Mouse (Mus musculus) gonadal fat pad, adult 2 months (tissue): ENCODE results near the gene Mvb12a. TPM values are rescaled to one million over a fixed set of nuclear protein-coding genes. Genes with fewer than 3 reads are reported as not detected.
"Not testable (repeated sequence)": the region's sequence is repeated elsewhere in the genome, so short reads cannot be mapped to it uniquely, and the experiment has no call there.

Experiments
- DNase-seq: peaks from one replicate; pipeline ENCODE4 v3.0.0-alpha.2; 2012; ENCODE audit warnings: low read depth
- polyA plus RNA-seq: library from polyadenylated mRNA; depleted of rRNA; stranded (reverse); fragments of >200 nt; gene quantifications from 2 replicates; pipeline ENCODE4 v1.2.3, GENCODE M21; 2012; rRNA removed

Gene Mvb12a
- polyA plus RNA-seq, result 144 and 146 TPM in 2 replicates

DNA sequence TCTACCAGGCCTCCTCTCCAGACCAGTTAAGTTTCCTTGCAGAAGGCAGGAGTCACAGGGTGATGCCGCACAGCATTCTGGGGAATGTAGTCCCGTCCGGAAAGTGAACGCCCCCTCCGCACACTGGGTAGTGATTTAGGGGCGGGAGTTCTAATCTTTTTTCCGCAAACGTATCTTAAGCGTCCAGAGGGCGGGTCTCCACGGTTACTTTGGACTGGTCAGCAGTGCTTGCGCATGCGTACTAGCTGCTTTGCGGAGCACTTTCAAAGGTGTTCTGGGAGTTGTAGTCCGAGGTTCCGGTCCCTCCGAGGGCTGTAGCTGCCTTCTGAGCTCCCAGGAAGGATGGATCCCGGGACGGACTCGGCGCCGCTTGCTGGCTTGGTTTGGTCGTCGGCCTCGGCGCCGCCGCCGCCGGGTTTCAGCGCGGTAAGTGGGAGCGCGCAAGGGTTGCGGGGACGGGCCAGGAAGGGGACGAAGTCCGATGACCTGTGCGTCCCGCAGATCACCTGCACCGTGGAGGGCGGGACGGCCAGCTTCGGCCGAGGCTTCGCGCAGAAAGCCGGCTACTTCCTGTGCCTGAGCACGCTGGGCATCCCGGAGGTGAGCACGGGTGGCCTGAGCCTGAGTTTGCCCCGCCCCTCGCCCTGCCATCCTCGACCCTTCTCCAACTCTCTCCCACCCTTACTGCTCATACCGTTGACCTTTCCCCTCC is at the start of gene Mvb12a:
Gene Mvb12a, plus strand, starts transcription at position 291 of the 712 bp plus-strand sequence.
- peak; percentile 97 for DNase-seq

DNA sequence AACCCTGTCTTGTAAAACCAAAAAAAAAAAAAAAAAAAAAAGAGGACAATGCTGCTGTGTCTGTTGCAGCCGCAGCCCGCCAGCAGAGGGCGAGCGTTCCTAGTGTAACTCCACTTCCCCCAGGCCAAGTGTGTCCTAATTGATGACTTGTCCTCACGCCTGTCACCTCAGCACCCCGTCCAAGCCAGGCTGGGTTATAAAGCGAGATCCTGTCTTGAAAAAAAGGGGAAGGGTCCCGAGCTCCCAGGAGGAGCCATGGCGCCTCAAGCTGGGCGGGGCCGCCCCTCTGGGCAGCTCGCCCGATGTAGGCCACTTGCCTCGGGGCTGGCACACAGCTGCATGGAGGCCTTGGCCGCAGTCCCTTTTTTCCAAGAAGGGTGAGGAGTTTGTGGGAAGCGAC is 47.7 kb upstream of the Mvb12a start:
- no peak for DNase-seq

DNA sequence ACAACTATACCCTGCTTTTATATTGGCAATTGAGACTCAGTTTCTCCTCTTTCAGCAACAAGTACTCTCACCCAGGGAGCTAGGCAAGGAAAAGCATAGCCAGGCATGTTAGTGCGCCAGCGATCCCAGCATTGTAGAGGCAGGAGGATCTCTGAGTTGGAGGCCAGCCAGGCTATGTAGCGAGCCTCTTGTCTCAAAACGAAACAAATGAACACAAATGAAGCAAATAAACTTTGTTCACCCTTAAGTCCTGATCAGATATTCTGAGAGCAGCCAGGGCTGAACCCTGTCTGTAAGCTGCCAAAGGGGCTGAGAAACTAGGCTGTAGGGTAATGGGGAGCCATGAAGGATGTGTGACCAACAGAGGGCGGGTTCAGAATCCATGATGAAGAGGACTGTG is 46.9 kb upstream of the Mvb12a start:
- DNase-seq, result no peak

DNA sequence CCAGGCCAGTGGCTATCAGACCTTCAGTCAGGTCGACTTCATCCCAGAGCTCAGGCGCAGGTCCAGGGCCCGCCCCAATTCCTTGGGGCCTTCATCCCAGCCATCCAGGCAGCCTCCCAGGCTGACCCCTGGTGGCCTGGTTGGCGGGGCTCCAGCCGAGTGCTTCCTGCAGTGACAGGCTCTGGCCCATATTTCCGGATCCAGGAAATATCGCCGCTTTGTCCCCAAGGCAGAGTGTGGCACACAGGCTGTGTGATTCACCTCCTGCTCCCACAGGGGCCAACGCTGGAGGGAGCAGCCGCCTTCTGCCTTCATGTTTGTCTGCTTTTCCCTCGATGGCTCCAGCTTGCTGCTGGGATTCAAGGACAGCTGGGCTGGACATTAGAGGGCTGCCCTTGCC is 46.2 kb upstream of the Mvb12a start:
- DNase-seq, result no peak

DNA sequence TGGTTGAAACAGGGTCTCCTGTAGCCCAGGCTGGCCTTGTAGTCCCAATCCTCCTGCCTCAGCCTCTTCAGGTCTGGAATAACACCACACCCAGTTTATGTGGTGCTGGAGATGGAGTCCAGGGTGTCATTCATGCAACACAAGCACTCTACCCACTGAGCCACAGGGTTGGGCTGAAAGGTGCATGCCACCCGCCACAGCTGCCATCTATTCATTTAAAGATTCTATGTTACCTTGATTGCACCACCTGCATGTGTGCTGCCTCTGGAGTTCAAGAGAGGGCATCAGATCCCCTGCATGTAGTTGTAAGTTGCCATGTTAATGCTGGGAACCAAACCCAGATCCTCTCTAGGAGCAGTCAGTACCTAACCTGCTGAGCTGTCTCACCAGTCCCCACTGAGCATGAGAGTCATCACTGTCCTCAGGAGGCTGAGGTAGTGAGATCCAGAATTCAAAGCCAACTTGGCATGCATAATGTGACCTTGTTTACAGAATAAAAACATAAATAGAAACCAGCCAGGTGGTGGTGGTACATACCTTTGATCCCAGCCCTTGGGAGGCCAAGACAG is 45.6 kb upstream of the Mvb12a start:
- DNase-seq, result no peak

DNA sequence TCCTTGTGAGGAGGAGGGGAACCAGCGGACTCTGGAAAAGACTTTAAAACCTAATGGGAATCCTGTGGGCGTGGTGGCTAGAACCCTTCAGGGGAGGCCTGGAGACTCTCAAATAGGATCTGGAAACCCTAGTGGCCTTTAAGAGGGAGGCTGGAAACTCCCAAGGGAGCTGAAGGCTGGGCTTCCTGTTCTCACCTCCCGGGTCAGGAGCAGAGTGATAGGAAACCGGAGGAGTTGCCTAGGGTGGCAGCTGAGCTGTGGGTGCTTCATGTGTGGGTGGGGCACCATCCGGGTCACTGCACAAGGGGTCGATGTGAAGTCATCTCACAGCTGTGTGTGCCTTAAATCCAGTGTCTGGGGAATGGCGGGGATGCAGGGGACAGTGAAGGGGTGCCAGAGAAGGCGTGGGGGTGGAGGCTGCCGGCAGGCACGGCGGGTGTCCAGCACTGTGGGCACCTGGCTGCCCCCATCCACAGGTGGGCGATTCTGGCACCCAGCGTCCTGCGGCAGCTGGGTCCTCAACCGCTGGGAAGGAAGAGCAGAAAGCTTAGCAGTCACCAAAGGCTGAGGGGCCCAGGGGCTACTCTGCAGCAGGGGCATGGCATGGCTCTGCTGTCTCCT is 44.7 kb upstream of the Mvb12a start:
- DNase-seq, result no peak

DNA sequence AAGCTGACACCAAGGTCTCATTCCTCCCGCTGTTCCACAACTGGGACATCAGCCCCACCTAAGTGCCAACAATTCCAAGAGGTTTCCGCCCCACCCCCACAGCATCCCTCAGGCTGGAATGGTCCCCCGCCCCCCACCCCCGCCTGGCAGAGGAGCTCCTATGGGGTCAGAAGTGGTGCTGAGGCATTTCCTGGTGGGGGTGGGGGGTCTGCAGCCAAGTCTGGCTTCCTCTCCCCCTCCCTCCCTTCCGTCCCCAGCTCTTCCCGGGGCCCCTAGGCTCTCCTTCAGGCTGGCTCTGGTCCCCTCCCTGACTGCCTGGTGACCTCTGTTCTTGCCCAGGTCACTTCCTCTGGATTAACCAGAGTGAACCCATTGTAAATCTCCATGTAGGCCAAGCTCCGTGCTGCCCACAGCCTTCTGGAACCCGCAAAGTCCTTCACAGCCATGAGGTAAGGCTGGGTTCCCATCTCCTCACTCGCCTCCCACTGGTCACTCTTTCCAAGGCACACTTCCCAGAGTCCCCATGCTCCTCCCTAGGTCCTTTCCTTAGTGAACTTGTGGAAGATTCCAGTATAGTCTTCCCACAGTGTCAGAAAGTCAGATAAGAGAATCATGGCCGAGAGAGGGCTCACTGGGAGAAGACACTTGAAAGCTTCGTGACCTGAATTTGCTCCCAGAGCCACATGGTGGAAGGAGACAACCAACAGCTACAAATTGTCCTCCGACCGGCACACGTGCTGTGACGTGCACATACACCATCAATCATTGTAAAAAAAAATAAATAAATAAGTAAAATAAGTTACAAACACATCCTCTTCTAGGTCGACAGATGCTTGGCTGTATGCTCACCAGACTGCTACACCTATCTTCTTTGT is 43.7 kb upstream of the Mvb12a start:
- DNase-seq, result no peak

DNA sequence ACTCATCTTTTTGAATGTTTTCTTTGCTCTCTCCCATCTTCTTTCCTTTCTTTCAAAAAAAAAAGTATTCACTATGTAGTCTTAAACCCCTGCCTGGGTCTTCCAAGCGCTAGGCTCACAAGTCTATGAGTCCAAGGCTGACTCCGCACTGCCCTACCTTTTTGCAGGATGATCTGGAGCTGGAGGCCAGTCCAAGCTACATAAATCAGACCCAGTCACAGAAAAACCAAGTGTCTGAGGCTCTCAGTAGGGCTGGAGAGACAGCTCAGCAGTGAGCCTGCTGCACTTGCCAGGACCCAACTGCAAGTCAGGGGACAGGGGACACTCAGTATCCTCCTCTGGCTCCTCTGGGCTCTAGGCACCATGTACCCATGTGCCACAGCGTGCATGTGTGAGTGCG is 38.4 kb upstream of the Mvb12a start:
- no peak for DNase-seq

DNA sequence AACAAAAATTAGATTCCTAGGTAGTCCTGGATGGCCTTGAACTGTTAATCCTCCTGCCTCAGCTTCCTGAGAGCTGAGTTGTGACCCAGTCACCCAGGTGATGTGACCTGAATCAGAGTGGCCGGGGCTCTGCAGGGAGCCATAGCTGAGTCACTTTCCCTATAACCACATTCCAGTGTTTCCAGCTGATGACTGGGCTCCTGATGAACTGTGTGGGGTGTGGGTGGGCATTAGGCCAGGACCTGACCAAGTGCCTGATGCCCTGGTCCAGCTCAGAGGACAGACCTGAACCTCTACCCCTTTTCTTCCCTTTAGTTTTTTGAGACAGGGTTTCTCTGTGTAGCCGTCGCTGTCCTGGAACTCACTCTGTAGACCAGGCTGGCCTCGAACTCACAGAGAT is 37.4 kb upstream of the Mvb12a start:
- DNase-seq, result no peak

DNA sequence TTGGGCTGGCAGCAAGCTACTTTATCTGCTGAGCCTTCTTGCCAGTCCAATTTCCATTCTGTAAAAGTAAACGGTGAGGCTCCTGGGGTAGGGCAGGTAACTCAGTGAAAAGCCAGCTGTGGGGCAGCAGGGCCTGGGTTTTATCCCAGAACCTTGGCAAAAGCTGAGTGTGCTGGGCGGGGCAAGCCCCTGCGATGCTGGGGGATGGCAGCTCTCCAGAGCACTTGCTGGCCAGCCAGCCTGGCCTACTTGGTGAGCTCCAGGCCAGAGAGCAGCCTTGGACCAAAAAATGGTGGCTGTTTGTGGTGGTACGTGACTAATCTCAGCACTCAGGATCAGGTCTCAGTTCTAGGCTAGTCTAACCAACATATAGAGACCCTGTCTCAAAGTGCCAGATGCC is 36.7 kb upstream of the Mvb12a start:
- DNase-seq, result no peak

DNA sequence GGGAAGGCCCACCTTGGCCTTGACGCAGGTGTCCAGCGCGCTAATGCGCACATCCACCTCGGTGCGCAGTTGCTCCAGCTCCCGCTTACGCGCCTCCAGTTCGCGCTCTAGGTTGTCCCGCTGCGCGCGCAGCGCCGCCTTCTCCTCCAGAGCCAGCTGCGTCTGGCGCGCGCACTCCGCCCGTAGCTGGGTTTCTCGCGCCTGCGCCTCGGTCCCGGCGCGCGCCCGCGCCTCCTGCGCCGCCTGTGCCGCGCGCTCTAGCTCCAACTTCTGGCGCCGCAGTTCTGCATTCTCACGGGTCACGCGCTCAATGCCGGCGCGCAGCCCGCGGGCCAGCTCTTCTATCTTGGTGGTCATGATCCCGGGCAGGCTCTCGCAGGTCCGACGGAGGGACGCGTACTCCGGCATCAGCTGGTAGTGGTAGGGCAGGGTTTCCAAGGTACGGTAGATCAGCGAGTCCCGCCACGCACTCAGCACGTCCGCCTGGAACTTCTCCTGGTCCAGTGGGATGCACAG is 35.1 kb upstream of the Mvb12a start:
- no peak for DNase-seq

DNA sequence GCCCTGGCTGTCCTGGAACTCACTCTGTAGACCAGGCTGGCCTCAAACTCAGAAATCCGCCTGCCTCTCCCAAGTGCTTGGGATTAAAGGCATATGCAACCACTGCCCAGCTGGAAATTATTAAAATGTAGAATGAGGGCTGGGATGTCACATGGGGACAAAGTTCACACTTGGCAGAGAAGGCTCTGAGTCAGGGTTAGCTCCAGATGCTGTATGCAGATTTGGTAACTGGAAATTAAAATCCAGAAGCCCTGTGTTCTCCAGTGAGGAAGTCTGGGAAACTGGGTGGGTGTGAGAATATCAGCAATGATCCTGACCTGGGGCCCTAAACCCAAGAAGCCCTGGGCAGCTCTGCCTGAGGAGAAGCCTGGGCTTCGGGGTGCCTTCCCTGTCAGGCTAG is 33.4 kb upstream of the Mvb12a start:
- DNase-seq, result no peak

DNA sequence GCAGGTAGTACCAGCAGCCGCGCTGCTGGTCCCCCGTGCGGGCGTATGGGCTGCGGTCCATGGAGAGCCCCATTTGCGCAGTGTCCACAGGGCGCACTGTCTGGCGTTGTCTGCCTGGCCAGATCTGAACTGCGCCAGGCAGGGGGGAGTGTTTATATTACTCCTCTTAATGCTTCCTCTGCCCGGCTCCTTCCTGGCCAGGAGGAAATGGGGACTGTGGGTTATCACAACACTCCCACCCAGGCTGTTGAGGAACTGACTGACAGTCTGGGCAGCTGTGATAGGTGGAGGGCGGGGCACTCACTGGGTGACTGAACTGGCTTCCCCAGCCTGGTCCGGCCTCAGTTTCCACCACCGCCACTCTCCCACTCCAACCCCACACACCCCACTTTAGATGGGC is 31.1 kb upstream of the Mvb12a start, which contains the start of gene Plvap:
Gene Plvap, minus strand, starts transcription at position 109 of the 400 bp plus-strand sequence.
- DNase-seq, result no peak

DNA sequence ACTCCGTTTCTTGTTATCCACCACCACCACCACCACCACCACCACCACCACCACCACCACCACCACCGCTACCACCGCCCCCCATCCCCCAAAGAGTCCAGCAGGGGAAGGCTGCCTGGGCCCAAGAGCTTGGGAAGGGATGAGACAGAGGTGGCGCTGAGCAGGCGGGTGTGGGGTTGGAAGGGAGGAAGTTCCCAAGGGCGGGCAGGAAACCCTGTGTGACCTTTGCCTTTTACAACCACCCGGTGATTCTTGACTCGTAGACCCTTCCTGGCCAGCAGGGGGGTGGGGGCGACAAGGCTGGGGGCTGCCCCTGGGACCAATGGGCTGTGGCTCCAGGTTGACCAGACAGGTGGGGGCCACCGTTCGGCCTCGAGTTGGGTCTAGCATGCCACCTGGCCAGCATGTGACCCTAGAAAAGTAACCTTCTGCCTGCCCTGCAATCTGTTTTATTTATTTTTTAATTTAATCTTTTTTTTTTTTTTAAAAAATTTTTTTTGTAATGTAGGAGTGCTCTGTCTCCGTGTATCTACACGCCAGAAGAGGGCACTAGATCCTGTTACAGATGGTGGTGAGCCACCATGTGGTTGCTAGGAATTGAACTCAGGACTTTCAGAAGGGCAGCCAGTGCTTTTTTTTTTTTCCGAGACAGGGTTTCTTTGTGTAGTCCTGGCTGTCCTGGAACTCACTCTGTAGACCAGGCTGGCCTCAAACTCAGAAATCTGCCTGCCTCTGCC is 29.5 kb upstream of the Mvb12a start:
- no peak for DNase-seq

DNA sequence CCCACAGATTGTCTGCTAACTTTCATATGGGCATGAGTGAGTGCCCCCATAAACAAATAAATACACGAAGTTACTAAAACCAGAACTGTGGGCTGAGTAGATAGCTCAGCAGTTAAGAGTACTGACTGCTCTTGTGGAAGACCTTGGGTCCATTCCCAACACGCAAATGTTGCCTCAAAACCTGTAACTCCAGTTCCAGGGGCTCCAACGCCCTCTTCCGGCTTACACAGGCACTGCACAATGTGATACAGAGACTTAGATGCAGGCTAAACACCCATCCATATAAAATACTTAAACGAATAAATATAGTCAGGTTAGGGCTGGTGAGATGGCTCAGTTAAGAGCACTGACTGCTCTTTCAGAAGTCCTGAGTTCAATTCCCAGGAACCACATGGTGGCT is 27.7 kb upstream of the Mvb12a start:
- DNase-seq, result no peak

DNA sequence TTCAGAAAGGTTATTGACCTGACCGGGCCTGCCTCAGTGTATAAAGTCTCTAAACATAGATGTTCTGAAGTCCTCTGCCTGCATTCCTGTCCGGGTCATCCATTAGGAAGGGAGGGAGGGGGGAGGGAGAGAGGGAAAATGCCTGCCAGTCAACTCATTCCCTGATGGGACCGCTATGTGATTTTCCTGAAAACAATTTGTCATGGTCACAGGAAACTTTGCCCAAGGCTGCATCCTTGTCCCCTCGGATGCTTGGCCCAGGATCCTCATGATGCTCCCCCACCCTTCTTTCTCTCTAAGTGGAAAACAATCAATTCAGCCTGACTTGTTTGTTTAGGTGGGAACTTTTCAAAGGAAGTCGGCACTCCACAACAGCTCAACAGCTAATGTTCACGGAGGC is 25.9 kb upstream of the Mvb12a start:
- no peak for DNase-seq

DNA sequence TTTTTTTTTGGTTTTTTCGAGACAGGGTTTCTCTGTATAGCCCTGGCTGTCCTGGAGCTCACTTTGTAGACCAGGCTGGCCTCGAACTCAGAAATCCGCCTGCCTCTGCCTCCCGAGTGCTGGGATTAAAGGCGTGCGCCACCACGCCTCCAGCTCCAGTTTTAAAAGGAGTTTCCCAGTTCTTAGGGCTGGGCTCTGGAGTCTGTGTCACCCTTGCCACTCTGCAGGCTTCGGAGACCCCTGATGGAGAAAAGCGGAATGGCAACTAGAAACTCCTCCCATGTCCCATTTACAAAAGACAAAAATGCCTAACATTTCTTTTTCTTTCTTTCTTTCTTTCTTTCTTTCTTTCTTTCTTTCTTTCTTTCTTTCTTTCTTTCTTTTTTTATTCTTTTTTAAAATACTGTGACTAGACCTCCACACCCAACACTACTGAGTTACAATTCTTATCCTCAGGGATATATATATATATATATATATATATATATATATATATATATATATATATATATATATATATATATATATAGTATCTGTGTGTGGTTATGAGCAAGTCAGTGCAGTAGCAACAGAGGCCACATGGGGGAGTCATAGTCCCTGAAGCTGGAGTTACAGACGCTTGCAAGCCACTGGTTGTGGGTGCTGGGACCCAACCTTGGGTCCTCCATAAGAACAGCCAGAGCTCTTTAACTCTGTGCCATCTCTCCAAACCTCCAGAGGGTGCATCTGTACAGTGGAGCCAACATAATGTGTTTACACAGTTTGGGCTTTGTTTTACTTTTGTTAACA is 23.5 kb upstream of the Mvb12a start:
- DNase-seq, result not testable (repeated sequence)

DNA sequence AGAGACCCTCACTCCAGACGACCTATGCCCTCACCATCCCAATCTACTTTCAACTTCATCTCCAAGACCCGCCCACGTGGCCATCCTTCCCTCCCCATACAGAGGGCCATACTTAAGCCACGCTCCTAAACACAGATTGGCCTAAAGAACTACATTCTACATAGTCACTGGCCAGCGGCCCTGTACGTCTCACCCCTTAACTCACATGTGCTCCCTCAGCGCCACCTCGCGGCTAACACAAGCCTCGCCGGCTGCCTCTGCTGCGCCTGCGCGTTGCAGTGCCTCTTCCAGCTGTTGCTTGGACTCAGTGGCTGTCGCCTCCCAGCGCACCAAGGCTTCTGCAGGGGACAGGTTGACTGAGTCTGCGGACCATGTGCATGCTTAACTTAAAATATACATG is 21.1 kb upstream of the Mvb12a start:
- DNase-seq, result no peak

DNA sequence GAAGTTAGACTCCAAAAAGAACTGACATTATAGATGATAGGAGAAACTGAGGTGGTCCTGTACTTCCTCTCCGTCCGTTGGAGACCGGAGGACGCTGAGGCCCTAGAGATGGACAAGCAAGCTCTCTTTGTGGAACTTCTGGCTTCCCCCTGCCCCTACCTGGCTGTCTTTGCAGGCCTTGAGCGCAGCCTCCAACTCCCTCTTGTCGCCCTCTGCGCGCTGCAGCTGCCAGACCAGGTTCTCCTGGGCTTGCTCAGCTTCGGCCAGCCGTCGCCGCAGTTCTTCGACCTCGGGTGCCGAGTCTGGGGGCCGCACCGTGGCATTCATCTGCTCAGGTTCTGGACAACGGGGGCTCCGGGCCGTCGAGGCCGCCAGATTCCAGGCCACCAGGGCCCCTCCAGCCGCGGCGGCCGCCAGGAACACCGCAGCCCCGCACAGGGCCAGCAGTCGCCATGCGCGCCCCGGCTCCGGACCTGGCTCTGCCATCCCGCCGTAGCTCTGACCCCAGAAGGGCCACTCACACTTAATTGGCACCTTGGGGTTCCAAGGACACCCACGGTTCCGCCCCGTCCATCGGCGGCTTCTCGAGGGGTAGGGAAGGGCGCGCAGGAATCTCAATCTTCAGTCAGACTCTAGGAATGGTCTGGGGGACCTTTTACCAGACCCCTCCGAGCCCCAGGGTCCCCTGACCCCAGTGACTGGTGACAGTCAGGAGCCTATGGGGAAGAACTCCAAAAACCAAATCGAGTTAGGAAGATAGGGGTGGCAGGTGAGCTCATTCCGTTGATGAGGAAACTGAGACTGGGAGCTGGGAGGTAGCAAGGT is 17.3 kb upstream of the Mvb12a start, which contains the start of gene Ccdc194:
Gene Ccdc194, minus strand, starts transcription at position 486 of the 825 bp plus-strand sequence.
- no peak for DNase-seq

DNA sequence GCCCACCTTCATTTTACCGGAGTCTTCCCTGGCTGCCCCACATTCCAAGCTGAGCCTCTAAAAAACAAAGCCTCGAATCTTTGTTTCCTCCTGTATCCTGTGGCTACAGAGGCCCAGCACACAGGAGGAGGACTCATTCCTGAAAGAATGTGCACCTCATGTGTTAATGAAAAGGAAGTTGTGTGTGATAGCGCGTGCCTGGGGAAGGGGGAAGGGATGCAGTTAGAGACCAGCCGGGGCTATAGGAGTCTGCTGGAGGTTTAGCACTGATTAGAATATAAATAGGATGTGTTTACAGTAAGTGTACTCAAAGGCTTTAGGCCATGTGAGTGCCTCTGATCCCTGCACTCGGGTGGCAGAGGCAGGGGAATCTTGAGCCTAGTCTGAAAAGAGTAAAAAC is 16.4 kb upstream of the Mvb12a start:
- DNase-seq, result no peak
